ENCODE assay signal across 9 mouse cellular contexts in the genomic region with DNA sequence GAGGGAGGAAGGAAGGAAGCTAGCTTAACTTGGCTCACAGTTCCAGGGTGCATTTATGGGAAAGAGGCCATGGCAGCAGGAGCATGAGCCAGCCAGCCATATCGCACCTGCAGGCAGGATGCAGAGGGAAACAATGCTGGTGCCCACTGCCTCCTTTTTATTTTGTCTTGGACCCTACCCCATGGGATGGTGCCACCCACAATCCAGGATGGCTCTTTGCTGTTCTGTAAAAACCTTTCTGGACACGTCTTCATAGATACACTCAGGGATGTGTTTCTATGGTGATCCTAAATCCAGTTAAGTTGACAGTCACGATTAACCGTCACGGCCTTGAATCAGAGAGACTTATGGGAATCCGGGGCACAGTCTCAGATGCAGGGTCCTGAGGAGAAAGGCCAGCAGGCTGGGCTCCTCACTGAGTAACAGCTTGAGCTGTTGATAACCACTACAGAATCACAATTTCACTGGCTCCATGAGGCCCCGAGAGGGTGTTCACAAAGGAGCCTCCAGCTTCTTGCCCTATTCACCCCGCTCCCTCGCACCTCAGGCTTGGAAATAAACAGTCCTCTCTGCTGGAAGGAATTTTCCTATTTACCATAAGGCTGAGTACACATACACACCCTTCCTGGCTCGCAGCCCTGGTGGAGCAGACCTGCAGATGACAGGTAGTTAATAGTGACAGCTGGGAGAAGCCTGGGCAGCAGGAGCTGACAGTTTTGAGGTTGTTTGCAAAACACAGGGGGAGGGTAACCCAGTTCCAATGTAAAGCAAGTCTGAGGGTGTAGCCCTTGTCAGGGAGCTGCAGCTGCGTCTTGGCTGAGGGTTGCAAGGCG. TPM values are rescaled to one million over a fixed set of nuclear protein-coding genes. Genes with fewer than 3 reads are reported as not detected.
DNase-seq lines count a peak whose midpoint lies in the region; ATAC-seq and TF ChIP-seq lines count a peak whose summit lies in the region.
"Had no signal": no experiment of that assay in that cellular context is flagged by ENCODE, and none has a peak within 500 bp of the region (broad histone marks: within the 10 kb centered on the region; RNA-seq: fewer than 3 reads in every experiment).

No protein-coding gene starts in this region.

- 0 out of 2 replicates have a peak, but pooled peaks have one; percentile 58 for ATAC-seq in heart, embryonic 15.5 days (replicated peaks; ENCODE audit: insufficient number of reproducible peaks, insufficient read depth, low FRiP score, low read depth)
- ATAC-seq in intestine, embryonic 15.5 days: peak; percentile 87
- peak; percentile 77 for ATAC-seq in midbrain, embryonic 11.5 days (ENCODE audit: low FRiP score)
- ATAC-seq in frontal cortex, adult (ENCODE audit: low TSS enrichment): no peak

- intact Hi-C loops in heart, adult 2 months (cut with DNase I): no loop called here

- no peak for TF ChIP-seq POLR2A in heart, adult 2 months (IDR thresholded peaks at IDR 0.05; ENCODE audit: insufficient read depth, low read depth, low read length)

- H3K27ac ChIP-seq in heart, embryonic 15.5 days: peak overlapping the region; percentile 14
- no peak overlapping the region for H3K27ac ChIP-seq in heart, adult 2 months
- peak overlapping the region; percentile 63 for H3K27ac ChIP-seq in intestine, embryonic 15.5 days
- peak overlapping the region; percentile 70 for H3K27ac ChIP-seq in midbrain, embryonic 11.5 days (ENCODE audit: low read depth, low read length)

- H3K79me2 ChIP-seq in heart, adult 2 months (replicated peaks; ENCODE audit: control insufficient read depth, insufficient read depth, low read length): peaks cover 9% of the 10 kb centered on the region

- TF ChIP-seq CTCF in heart, adult 2 months (IDR thresholded peaks at IDR 0.05): no peak

- H3K9ac ChIP-seq in heart, embryonic 15.5 days: no peak overlapping the region
- H3K9ac ChIP-seq in heart, adult 2 months (ENCODE audit: low read depth, low read length): no peak overlapping the region
- H3K9ac ChIP-seq in intestine, embryonic 15.5 days: 0 out of 2 replicates have a peak overlapping the region, but pooled peaks have one; percentile 15
- peak overlapping the region; percentile 6; the same call in 1 of the 2 replicates for H3K9ac ChIP-seq in midbrain, embryonic 11.5 days (ENCODE audit: low read length)

- no peaks in the 10 kb centered on the region for H3K27me3 ChIP-seq in heart, embryonic 15.5 days
- H3K27me3 ChIP-seq in heart, adult 2 months (ENCODE audit: control insufficient read depth, insufficient read depth, low read length): no peaks in the 10 kb centered on the region
- no peaks in the 10 kb centered on the region for H3K27me3 ChIP-seq in intestine, embryonic 15.5 days (replicated peaks)
- H3K27me3 ChIP-seq in midbrain, embryonic 11.5 days (ENCODE audit: control insufficient read depth, insufficient read depth, low read length): no peaks in the 10 kb centered on the region

- H3K36me3 ChIP-seq in heart, embryonic 15.5 days: no peaks in the 10 kb centered on the region
- H3K36me3 ChIP-seq in heart, adult 2 months (ENCODE audit: control insufficient read depth, insufficient read depth, low read length): no peaks in the 10 kb centered on the region
- no peaks in the 10 kb centered on the region for H3K36me3 ChIP-seq in intestine, embryonic 15.5 days
- no peaks in the 10 kb centered on the region for H3K36me3 ChIP-seq in midbrain, embryonic 11.5 days (ENCODE audit: control insufficient read depth, insufficient read depth, low read length)

- 31% methylated on average over 12 of the region's 12 CpGs for WGBS in heart, embryonic 15.5 days
- 65% methylated on average over 12 of the region's 12 CpGs for WGBS in heart, adult 2 months
- WGBS in intestine, embryonic 15.5 days: 19% methylated on average over 12 of the region's 12 CpGs
- WGBS in midbrain, embryonic 11.5 days: 22% methylated on average over 12 of the region's 12 CpGs

- H3K4me1 ChIP-seq in heart, embryonic 15.5 days (replicated peaks): peaks cover 55% of the 10 kb centered on the region
- peaks cover 7% of the 10 kb centered on the region for H3K4me1 ChIP-seq in heart, adult 2 months (ENCODE audit: control insufficient read depth, insufficient read depth, low read length)
- H3K4me1 ChIP-seq in intestine, embryonic 15.5 days (replicated peaks): peaks cover 28% of the 10 kb centered on the region
- peaks cover 19% of the 10 kb centered on the region for H3K4me1 ChIP-seq in midbrain, embryonic 11.5 days (ENCODE audit: control insufficient read depth, insufficient read depth, low read length)

- DNase-seq in heart, adult 2 months: no peak
- DNase-seq in cerebellum, postnatal 10 days: peak; percentile 74 to 76
- DNase-seq in midbrain, embryonic 11.5 days (ENCODE audit: low spot score, missing footprints): no peak
- no peak for DNase-seq in thymus, adult 18-20 months
- no peak for DNase-seq in layer of hippocampus, postnatal 14 days (ENCODE audit: low spot score in 2 of 2)

- H3K4me3 ChIP-seq in heart, embryonic 15.5 days: no peak overlapping the region
- no peak overlapping the region for H3K4me3 ChIP-seq in heart, adult 2 months
- H3K4me3 ChIP-seq in intestine, embryonic 15.5 days (replicated peaks): no peak overlapping the region
- no peak overlapping the region for H3K4me3 ChIP-seq in midbrain, embryonic 11.5 days (ENCODE audit: low read depth, low read length)
- H3K4me3 ChIP-seq: erythroblast, embryonic 14.5 days had no signal

- TF ChIP-seq EP300 in heart, adult 2 months (IDR thresholded peaks at IDR 0.05; ENCODE audit: insufficient read depth, low read depth, low read length): no peak

- no peaks in the 10 kb centered on the region for H3K9me3 ChIP-seq in heart, embryonic 15.5 days (replicated peaks)
- no peaks in the 10 kb centered on the region for H3K9me3 ChIP-seq in intestine, embryonic 15.5 days
- no peaks in the 10 kb centered on the region; the same call in 1 of the 2 replicates for H3K9me3 ChIP-seq in midbrain, embryonic 11.5 days (ENCODE audit: control insufficient read depth, low read length)

- peak overlapping the region; percentile 29 for H3K4me2 ChIP-seq in heart, embryonic 15.5 days
- H3K4me2 ChIP-seq in intestine, embryonic 15.5 days (replicated peaks): peak overlapping the region; percentile 36
- H3K4me2 ChIP-seq in midbrain, embryonic 11.5 days: peak overlapping the region; percentile 21

RNA-seq across cellular contexts. Expression of a gene that starts 17.1 kb away (rescaled TPM):
- polyA plus RNA-seq in heart, embryonic 15.5 days (2015; fragmentation: Nextera tagmentation; extraction: Ambion mirVana): 74.6 and 83.2 TPM in 2 replicates
- total RNA-seq in heart, adult 2 months (2021): 10 to 100 TPM; 44.3 to 45.5 TPM
- 30.7 and 43.5 TPM in 2 replicates for polyA plus RNA-seq in heart, adult 2 months (2012; rRNA removed)
- polyA plus RNA-seq in intestine, embryonic 15.5 days (2015; fragmentation: Nextera tagmentation; extraction: Ambion mirVana): 79.8 and 90.0 TPM in 2 replicates
- polyA plus RNA-seq in midbrain, embryonic 11.5 days (2014; fragmentation: Nextera tagmentation; extraction: Ambion mirVana): 50.0 and 50.2 TPM in 2 replicates
- total RNA-seq in layer of hippocampus, postnatal 14 days (2021): 10 to 100 TPM; 60.7 to 63.9 TPM

Comparison
In these comparisons a context has a peak if more than half of its experiments do, and no peak if none do; other contexts are left out.
1. H3K9ac ChIP-seq: peak in intestine, embryonic 15.5 days (single experiment) and midbrain, embryonic 11.5 days (single experiment); none in heart, embryonic 15.5 days (single experiment) and heart, adult 2 months (single experiment).
2. DNase-seq: peak in cerebellum, postnatal 10 days (2 of 2); none in heart, adult 2 months (0 of 2), midbrain, embryonic 11.5 days (single experiment), thymus, adult 18-20 months (0 of 2) and layer of hippocampus, postnatal 14 days (0 of 2).
3. Peak in every context shown above with its lines, with median percentiles within 50 percentile points of each other: H3K4me2 ChIP-seq.